Mouse (Mus musculus) large intestine, adult 2 months (tissue): Measurements from ENCODE around the gene Nup85. TPM values are rescaled to one million over a fixed set of nuclear protein-coding genes. Genes with fewer than 3 reads are reported as not detected.
"Not testable (repeated sequence)": the region's sequence is repeated elsewhere in the genome, so short reads cannot be mapped to it uniquely, and the experiment has no call there.

ENCODE experiments used
- DNase-seq: peaks from one replicate; pipeline ENCODE4 v3.0.0-alpha.2; 2012; ENCODE audit warnings: low read depth, low spot score
- WGBS: fragments of 180-500 bp; shearing (Covaris S2); methylation state at CpG from one replicate; pipeline ENCODE4 v1.1.7; 2018; 5-methylcytosine and 5-hydroxymethylcytosine counted together
- polyA plus RNA-seq: library from polyadenylated mRNA; depleted of rRNA; stranded (reverse); fragments of >200 nt; gene quantifications from 2 replicates; pipeline ENCODE4 v1.2.3, GENCODE M21; 2012; rRNA removed

Nup85 gene
- 53.3 and 56.6 TPM in 2 replicates for polyA plus RNA-seq

DNA sequence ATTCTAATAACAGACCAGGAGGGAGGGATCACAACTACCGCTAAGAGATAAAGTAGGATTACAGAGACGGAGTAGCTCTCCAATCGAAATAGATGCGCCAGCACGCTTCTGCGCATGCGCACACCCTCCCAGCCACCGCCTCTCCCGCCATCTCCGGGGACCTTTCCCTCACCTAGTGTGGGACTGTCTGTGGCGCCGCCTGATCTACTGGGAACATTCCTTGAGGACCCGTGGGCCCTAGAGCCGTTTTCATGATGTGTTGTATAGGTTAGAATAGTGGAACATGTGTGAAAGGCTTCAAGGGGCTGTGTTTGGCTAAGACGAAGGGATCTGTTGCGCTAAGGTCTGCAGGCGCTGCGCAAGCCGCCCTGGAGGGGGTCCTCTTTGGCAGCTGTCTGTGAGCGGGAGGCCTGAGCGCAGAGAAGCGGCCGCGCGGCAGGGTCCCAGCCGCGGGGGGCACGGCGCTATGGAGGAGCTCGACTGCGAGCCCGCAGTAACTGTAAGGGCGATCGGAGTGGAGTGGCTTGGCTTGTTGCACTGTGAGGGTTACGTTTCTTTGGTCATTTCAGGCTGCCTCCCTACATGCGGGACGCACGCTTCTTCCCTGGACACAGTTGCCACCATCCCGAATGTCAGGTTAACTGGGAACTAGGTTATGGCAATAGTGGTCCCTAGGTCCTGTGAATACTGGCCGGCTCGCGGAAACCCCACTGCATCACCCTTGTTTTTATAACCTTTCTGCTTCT is at the start of gene Nup85:
Nup85 (plus strand) TSS at position 371 of the 746 bp plus-strand sequence.
- WGBS, result under 1% methylated on average over 42 of the region's 42 CpGs
- peak; percentile 57 for DNase-seq

DNA sequence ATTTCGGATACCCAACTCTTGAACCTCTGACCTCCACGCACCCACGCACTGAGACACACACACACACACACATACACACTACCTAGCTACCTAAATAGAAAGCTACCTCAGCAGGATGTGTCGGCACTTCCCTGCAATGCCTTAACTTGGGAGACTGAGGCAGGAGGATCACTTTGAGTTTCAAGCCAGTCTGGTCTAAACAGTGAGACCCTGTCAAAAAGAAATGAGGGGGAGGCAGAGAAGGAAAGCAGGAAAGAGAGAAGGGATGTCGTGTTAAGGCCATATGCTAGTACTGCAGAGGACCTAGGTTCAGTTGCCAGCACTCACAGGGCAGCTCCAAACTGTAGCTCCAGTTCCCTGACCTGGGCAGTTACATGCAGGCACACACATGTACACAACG is 49.2 kb upstream of the Nup85 start:
- no peak for DNase-seq
- 57% methylated on average over 6 of the region's 6 CpGs for WGBS

DNA sequence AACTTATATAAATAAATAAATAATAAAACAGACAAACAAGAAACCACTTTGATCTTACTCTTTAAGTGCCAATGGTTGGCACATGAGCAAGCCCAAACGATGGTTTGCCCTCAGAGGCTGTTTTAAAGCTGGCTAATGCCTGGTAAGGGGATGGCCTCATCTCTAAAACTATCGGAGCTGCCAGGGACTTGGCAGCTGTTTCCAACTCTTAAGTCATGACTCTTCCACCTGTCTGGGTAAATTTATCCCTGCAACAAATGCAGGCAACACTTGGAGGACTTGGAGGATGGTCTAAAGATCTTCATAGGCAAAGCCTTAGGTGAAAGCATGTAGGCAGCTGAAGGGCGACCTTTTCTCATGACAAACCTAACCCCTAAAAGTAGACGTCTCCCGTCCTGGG is 47.3 kb upstream of the Nup85 start:
- 63% methylated on average over 5 of the region's 5 CpGs for WGBS
- no peak for DNase-seq

DNA sequence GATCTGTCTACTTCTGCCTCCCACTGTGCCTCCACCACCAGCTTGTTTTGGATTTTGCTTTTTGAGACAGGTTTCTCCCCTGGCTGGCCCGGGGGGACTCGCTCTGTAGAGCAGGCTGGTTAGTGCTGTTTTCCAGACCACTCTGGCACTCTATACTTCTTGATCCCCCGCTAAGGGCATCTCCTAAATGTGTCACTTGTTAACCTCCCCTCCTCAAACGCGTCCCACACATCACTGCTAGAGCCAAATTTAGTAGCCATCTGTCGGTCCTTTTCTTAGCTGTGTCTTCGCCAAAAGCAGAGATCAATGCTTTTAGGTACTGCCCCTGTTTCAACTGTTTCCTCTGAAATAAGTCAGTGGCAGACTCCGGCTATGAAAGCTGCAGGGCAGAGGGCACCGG is 45.5 kb upstream of the Nup85 start:
- 61% methylated on average over 9 of the region's 9 CpGs for WGBS
- DNase-seq, result no peak

DNA sequence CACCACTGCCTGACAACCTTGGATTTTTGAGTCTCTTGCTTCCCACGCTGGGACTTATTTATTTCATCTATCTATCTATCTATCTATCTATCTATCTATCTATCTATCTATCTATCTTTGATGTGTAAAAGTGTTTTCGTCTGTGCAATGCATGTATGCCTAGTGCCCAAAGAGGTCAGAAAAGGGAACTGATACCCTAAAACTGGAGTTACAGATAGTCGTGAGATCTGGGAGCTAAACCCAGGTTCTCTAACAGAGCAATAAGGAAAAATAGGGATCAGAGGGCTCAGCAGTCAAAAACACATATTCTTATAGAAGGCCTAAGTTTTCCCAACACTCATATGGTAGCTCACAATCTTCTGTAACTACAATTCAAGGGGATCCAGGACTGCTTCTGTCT is 44.7 kb upstream of the Nup85 start:
- 87% methylated on average over 3 of the region's 3 CpGs for WGBS
- DNase-seq, result no peak

DNA sequence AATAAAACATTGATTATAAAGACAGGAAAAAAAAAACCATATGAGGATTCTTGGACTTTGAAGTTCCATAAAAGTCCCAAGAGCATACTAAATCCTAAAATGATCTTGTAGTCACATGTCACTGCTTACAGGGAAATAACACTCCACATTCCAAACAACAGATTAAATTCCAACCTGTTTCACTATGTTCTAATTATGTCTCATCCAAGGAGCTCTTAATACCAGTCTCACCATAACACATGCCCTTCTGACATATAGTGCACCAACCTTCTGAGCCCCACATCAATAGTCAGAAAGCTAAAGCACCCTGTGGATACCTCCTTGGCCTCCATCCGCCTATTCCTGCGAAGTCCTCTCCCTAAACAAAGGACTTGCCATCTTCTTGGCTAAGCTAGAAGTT is 44.0 kb upstream of the Nup85 start:
- no peak for DNase-seq
- 87% methylated on average over 2 of the region's 2 CpGs for WGBS

DNA sequence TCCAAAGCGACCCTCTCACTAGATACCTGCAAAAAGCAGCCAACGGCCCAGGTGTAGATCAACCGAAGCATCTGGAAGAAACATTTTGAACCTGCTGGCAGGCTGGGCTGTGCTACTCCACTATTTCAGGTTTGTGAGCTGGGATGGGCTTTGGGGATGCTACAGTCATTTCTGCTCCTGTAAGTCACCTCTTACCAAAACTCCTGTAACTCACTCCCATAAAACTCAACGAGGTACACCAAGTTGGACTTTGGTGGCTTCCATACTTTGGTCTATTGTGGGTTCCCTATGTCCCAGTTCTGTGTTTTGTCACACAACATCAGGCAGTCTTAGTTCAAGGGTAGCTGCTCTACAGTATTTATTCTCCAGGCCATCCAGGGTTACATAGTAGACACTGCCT is 43.2 kb upstream of the Nup85 start:
- 70% methylated on average over 4 of the region's 4 CpGs for WGBS
- no peak for DNase-seq

DNA sequence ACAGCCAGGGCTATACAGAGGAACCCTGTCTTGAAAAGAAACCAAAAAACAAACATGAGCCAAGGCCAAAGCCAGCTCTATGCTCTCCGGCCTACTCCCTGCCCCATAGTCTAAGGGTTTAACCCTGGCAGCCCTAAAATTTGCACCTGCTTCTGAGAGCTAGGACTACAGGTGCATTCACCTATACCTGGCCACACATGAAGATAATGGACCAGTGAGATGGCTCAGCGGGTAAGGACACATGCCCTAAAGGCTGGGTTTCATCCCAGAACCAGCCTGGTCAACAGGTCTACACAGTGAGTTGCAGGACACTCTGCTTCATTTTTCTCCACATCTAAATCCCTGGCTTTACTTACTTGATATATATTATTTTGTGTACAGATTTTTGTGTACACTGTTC is 42.0 kb upstream of the Nup85 start:
- DNase-seq, result no peak
- 78% methylated on average over 2 of the region's 2 CpGs for WGBS

DNA sequence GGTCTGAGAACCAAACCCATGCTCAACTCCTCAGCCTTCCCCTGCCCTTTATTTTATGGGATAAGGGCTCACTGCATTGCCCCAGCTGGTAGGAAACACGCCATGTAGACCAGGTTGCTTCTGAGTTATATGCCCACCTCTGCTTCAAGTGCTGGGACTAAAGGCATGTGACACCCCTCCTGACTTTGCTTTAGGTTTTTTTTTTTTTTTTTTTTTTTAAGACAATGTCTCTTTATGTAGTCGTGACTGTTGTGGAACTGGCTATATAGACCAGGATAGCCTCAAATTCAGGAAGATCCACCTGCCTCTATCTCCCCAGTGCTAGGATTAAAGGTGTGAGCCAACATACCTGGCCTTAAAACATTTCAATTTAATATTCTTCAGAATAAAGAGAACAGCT is 41.5 kb upstream of the Nup85 start:
- DNase-seq, result no peak
- 63% methylated on average over 2 of the region's 2 CpGs for WGBS

DNA sequence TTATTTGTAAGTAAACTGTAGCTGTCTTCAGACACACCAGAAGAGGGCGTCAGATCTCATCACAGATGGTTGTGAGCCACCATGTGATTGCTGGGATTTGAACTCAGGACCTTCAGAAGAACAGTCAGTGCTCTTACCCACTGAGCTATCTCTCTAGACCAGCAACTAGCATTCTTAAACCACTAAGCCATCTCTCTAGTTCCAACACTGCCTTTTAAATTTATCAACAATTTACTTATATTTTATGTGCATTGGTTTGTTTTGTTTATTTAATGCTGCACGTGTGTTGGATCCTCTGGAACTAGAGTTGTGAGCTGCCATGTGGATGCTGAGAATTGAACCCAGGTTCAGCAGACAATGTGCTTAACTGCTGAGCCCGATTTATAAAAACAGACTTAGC is 37.8 kb upstream of the Nup85 start:
- DNase-seq, result not testable (repeated sequence)

DNA sequence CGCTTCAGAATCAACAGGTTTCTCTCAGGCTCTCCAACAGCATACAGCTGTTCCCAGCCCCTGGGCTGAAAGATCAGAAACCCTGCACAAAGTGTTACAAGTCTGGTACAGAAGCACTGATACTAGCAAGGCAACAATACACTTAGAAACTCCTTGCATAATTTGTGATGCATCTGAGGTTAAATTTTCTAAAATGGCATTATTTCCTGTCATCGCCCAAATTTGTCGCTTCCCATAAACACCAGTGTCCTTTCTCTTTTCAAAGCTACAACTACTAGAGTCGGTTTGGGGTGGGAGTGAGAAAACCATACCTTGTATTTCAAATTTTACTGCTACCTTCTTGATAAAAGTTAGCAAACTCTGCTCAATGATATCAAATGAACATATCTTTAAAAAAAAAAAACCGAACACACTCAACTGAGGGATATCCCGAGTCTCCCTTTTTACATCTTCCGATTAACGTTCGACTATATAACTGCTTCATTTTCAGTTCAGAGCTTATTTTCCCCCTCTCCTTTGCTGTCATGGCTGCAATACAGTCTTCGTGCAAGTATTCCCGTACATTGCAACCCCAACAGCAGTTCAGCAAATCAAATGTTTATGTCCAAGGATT is 29.4 kb upstream of the Nup85 start:
- no peak for DNase-seq
- 1% methylated on average over 11 of the region's 11 CpGs for whole genome bisulfite sequencing

More for the DNA sequence above, 37.8 kb upstream of the Nup85 start:
- 67% methylated on average over 3 of the region's 3 CpGs for WGBS

DNA sequence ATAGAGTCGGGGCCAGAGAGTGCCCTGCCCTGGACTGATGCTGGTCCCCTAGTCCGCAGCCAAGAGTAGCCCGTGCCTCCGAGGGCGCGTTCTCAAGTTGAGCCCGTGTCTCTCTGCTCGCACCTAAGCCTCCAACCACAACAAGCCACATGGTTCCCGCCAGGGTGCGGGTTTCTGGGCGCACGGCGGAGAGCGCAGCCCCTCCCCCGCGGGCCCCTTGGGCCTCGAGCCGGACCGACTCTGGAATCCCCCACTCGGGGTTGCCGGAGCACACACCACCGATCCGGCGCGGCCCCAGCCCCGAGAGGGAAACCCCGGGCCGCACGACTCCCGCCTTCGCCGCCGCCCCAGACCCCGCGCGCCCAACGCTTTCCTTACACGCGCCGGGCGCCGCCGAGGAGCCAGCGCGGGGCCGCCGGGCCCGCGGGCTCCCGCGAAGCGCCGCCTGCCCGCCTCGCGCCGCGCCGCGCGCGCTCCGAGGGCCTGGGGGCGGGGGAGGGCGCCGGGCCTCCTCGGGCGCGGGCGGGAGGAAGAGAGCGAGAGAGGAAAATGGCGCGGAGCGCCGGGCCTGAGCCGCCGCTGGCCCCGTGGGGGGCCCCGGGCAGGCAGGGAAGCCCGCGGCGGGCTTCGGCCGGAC is 28.7 kb upstream of the Nup85 start:
- under 1% methylated on average over 77 of the region's 84 CpGs for WGBS
- no peak for DNase-seq

DNA sequence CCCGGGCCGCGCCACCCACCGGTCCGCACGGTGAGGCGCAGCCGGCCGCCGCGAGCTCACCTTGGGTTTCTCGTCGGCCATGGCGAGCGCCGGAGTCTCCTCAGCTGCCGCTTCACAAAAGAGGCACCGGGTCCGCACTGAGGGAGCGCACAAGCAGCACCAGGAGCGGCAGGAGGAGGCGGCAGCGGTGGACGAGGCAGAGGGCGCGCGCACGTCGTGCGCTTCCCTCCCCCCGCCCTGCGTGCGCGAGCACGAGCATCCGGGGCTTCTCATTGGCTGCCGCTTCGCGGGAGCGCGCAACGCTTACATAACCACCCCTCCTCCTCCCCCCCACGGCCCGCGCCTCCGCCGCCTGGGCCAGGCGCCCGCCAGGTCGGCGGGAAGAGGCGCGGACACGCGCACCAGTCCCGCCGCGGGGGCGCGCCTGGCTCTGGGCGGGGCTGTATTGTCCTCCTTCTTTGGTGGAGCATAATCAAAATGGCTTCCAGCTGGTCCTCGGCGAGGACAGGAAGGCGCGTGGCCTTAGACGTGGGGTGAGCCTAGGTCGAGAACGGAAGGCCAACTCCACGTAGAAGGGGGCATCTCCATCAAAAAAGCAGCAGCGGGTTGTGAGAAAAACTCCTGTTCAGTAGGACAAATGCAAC is 28.1 kb upstream of the Nup85 start, which contains the start of gene Sumo2:
Sumo2 (minus strand) TSS at position 239 of the 644 bp plus-strand sequence.
- DNase-seq, result peak; percentile 66
- WGBS, result 2% methylated on average over 69 of the region's 70 CpGs

DNA sequence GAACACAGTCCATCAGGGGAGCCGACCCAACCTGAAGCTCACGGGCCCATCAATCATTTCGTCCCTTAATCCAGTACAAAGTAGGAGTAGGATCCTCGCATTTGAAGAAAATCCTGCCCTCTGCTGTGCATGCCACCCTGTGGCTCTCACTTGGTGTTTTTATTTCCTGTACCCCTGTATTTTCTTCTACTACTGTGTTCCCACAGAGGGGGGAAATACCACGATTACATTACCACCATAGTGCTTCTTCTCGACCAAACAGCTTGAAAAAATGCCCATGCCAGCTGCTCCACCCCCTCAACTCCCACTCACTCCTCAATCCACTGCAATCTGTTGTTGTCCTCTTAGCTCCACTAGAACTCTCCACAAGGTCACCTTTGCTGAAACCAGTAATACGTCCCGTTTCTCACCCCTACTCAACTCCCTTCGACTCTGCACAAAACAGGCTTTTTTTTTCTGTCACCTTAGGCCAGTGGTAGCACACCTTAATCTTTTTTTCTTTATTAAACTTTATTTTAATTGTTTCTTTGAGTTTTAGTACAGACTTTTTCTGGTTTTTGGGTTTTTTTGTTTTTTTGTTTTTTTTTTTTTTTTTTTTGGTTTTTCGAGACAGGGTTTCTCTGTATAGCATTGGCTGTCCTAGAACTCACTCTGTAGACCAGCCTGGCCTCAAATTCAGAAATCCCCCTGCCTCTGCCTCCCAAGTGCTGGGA is 27.2 kb upstream of the Nup85 start:
- WGBS, result 91% methylated on average over 10 of the region's 10 CpGs
- no peak for DNase-seq

DNA sequence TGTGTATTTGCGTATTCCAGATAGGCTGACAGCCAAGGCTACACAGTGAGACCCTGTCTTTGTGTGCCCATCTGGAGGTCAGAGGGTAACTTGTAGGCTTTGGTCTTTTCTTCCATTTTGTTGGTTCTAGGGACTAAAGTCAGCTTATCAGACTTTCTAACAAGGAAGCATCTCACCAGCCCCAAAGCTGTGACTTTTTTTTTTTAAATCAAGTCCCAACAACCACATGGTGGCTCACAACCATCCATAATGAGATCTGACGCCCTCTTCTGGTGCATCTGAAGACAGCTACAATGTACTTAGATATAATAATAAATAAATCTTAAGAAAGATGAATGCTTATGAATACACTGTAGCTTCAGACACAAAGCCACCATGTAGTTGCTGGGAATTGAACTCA is 26.2 kb upstream of the Nup85 start:
- 56% methylated on average over 2 of the region's 2 CpGs for WGBS

DNA sequence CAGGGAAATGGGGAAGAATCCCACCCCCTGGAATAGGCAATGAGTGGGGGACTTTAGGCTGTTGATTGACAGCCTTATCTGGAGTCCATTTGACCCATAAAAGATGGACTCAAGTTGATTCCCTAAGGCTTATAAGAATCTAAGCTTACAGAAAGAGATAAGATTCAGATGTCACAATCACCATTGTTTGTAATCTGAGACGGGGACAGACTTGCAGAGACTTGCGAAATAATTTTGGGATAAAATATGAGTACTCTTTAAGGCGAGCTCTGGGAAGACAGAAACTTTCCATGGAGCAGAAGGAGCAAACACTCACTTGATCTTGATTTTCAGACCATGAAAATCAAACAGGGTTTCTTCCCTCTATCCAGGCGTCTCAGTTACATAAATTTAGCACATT is 20.7 kb upstream of the Nup85 start:
- WGBS, result 64% methylated on average over 4 of the region's 4 CpGs
- no peak for DNase-seq

More for the DNA sequence above, 26.2 kb upstream of the Nup85 start:
- no peak for DNase-seq

DNA sequence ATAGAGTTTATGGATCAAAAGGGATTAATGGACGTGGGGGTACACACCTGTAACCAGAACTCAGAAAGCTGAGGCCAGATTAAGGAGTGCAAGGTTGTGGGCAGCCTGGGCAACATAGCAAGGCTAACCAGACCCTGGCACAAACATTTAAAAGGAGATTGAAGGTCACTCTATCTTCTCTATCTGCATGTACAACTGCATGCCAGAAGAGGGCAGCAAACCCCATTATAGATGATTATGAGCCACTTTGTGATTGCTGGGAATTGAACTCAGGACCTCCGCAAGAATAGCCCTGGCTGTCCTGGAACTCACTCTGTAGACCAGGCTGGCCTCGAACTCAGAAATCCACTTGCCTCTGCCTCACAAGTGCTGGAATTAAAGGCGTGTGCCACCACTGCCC is 11.5 kb upstream of the Nup85 start:
- DNase-seq, result no peak
- 67% methylated on average over 4 of the region's 4 CpGs for WGBS

DNA sequence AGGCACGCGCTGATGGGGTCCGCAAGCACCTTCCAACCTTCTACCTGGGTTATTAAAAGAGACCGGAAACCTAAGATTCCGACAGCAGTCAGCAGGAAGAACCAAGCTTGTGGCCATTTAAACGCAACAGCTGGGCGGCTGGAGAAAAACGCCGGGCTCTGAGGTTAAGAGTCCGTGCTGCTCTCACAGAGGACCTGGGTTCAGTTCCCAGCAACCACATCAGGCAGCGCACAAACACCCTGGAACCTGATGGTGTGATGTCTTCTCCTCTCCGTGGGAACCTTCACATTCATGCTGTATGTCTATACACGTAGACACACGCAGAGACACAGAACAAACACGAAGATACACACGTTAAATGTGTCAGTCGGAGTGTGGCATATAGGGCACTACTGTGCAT is 8.5 kb upstream of the Nup85 start:
- DNase-seq, result no peak
- WGBS, result 78% methylated on average over 17 of the region's 17 CpGs

DNA sequence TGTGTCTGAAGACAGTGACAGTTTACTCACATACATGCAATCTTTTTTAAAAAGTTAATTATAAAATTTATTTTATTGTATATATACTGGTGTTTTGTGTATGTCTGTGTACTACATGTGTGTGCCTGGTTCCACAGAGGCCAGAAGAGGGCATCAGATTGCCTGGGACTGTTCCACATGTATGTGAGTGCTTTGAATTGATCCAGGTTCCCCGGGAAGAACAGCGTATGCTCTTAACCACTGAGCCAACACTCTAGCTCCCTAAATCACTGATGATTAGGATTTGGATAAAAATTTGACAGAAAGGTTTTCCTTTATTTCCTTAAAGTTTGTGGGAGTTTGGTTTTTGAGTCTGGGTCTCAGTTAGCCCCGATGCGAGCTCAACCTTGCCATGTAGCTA is 828 bp upstream of the Nup85 start:
- no peak for DNase-seq
- 40% methylated on average over 4 of the region's 4 CpGs for WGBS

DNA sequence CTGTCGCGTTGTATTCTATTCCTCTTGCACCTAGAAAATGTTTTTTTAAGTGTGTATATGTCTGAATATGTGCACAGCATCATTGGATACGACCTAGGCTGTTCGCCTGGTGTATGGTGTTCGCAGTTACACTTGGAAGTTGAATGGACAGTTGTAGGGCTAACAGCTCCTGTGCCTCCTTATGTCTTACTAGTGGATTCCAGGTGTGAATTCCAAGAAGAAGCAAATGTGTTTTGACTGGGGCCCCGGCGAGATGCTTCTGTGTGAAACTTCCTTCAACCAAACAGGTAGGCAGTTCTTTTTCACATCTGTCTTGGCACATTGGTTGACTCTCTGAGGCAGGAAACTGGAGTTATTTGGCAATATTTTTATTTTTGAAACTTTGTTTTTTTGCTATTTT is 727 bp downstream of the Nup85 start:
- WGBS, result 8% methylated on average over 7 of the region's 7 CpGs

More for the DNA sequence above, 727 bp downstream of the Nup85 start:
- no peak for DNase-seq
